Mouse (Mus musculus): ENCODE measurements at regions not wholly inside any gene's neighbourhood (a gene's known extent, or its start where the extent isn't known, plus 50 kb on each side); places are given as distances from the start of the nearest gene placed in this dataset.

DNA sequence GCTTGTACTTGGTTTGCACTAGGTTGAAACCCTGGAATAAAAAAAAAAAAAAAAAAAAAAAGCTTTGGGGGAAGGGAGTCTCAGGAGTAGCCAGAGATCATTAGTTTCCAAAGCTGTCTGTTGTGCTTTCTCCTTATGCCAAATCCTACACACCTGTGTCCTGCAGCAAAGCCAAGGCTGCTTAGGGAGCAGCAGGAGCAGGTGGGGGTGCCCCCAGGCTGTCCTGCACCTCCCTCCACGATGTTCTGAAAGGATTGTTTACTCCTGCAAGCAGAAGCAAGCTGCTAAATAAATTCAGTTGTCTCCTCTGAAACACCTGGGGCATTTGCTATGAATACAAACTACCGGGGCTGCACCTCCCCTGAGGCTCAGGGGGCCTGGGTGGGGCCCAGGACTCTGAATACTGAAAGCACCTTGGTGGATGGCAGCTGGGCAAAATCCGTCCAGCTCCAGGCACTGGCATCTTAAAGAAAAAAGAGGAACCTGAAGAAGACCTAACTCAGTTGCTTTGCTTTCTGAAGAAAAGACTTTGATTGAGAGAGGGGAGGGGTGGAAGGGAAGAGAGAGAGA is 137.5 kb upstream of the Arl4c start:
- H3K4me2 ChIP-seq (replicated peaks) = no peak overlapping the region
- no peaks in the 10 kb centered on the region for H3K27me3 ChIP-seq (ENCODE audit: control insufficient read depth, insufficient read depth, low read length)
- no peak overlapping the region for H3K4me3 ChIP-seq (replicated peaks; ENCODE audit: low read length)
- H3K27ac ChIP-seq = peak overlapping the region; percentile 75
- DNase-seq (ENCODE audit: low spot score) = no peak
- H3K9ac ChIP-seq = no peak overlapping the region
- H3K36me3 ChIP-seq (replicated peaks; ENCODE audit: control insufficient read depth, insufficient read depth) = no peaks in the 10 kb centered on the region
- WGBS = 8% methylated on average over 3 of the region's 3 CpGs
- peaks cover 10% of the 10 kb centered on the region; the same call in 1 of the 2 replicates for H3K4me1 ChIP-seq (replicated peaks; ENCODE audit: control insufficient read depth, insufficient read depth, low read length)
- no peak for ATAC-seq (ENCODE audit: low FRiP score)
- no peaks in the 10 kb centered on the region for H3K9me3 ChIP-seq (ENCODE audit: control insufficient read depth, low read length)

DNA sequence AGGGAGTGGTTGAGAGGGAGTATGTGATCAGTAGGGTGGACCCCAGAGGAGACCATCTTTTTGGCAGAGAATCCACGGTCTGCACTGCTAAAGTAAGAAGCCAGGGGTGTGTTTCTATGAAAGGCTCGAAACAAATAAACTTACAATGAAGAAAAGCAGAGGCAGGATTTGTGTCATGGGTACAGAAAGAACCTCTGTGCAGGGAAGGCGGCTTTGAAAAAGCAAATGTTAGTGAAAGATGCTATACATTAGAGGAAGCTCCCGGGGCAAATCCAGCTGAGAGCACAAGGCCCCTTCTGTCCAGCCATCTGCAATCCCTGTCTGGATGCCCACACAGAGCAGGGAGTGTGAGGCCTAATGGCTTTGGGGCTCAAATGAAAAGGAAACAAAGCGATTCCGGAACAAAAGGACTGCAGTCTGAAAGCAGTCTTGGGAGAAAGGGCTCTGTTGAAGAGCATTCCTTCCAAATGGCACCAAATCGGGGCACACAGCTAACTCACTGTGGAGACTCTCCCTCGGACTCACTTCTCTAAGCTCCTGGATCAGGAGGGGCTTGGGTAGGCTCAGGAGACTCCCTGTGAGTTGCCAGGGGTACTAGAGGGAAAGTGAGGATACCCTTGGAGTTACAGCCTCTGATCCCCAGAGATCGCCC is 138.1 kb upstream of the Arl4c start:
- peak; percentile 44 for DNase-seq (ENCODE audit: low spot score)
- 14% methylated on average over 9 of the region's 9 CpGs for WGBS
- ATAC-seq (ENCODE audit: low FRiP score) = peak; percentile 86
- Histone ChIP-seq H3K27me3 (ENCODE audit: control insufficient read depth, insufficient read depth, low read length) (no peaks in the 10 kb centered on the region), H3K9me3 (ENCODE audit: control insufficient read depth, low read length) (no peaks in the 10 kb centered on the region), H3K4me1 (replicated peaks; ENCODE audit: control insufficient read depth, insufficient read depth, low read length) (peaks cover 10% of the 10 kb centered on the region; the same call in 1 of the 2 replicates), H3K4me2 (replicated peaks) (no peak overlapping the region), H3K27ac (peak overlapping the region; percentile 75), H3K4me3 (replicated peaks; ENCODE audit: low read length) (no peak overlapping the region), H3K36me3 (replicated peaks; ENCODE audit: control insufficient read depth, insufficient read depth) (no peaks in the 10 kb centered on the region), H3K9ac (no peak overlapping the region)

DNA sequence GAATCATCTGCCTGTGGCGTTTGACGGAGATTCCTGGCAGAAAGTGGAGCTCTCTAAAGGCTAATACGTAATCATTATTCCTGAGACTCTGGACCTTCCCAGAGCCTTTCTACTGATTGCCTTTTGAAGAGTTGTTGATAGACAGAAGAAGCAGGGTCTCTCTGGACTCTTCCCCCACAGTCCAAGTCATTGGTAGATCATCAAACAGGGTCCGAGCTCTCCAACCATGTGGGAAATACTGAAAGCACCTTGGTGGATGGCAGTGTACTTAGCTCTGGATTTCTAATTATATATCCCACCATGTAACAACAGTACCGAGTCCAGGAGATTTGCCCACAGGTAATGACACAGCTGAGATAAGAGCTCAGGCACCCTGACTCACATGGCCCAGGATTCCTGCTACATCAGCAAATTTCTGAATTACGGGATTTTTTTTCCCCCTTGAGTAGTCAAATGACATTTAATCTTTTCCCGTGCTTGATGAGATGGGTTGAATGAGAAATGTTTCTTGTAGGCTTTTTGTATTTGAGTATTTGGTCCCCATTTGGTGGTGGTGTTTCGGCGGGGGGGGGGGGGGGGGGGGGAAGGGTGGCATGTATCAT is 139.1 kb upstream of the Arl4c start:
- no peak for DNase-seq (ENCODE audit: low spot score)
- H3K4me3 ChIP-seq (replicated peaks; ENCODE audit: low read length) = no peak overlapping the region
- H3K27ac ChIP-seq = no peak overlapping the region
- no peak for ATAC-seq (ENCODE audit: low FRiP score)
- H3K36me3 ChIP-seq (replicated peaks; ENCODE audit: control insufficient read depth, insufficient read depth) = no peaks in the 10 kb centered on the region
- peaks cover 10% of the 10 kb centered on the region; the same call in 1 of the 2 replicates for H3K4me1 ChIP-seq (replicated peaks; ENCODE audit: control insufficient read depth, insufficient read depth, low read length)
- WGBS = 61% methylated on average over 7 of the region's 9 CpGs
- no peaks in the 10 kb centered on the region for H3K9me3 ChIP-seq (ENCODE audit: control insufficient read depth, low read length)
- H3K27me3 ChIP-seq (ENCODE audit: control insufficient read depth, insufficient read depth, low read length) = no peaks in the 10 kb centered on the region
- no peak overlapping the region for H3K9ac ChIP-seq
- H3K4me2 ChIP-seq (replicated peaks) = no peak overlapping the region

DNA sequence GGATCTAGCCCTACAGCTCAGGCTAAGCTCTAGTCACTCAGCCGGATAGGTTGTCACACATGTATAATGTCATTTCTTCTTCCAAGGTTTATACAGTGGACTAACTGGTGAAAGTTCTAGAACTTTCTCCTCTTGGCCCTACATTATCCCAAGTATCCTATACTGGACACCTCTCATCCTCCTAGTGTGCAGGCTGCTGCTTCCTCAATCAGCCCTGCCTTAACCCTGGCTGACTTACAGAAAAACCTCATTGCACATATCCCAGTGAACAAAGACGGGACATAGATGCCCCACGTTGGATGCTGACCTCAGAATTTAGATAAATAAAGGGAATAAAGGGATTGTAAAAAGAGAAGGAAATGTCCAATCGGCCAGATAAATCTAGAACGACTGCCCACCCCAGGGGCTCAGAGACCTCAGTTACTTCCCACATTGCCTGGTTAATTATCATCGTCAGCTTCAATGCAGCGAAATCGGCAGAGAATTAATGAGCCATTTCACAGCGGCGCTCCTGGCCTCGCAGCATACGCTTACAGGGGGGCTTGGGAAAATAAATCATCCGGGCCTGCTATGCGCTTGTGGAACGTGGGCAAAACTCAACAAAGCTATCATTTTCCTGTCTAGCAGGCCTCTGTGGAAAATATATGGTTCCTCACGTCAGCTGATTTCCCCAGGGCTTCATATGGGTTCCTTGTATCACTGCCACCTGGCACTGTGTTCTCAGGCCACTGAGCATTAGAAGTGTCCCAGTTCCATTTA is 145.5 kb upstream of the Arl4c start:
- H3K9ac ChIP-seq = no peak overlapping the region; the same call in 1 of the 2 replicates
- H3K36me3 ChIP-seq (replicated peaks; ENCODE audit: control insufficient read depth, insufficient read depth) = no peaks in the 10 kb centered on the region
- H3K4me3 ChIP-seq (replicated peaks; ENCODE audit: low read length) = no peak overlapping the region
- no peaks in the 10 kb centered on the region for H3K27me3 ChIP-seq (ENCODE audit: control insufficient read depth, insufficient read depth, low read length)
- H3K4me1 ChIP-seq (replicated peaks; ENCODE audit: control insufficient read depth, insufficient read depth, low read length) = peaks cover 22% of the 10 kb centered on the region
- ATAC-seq (ENCODE audit: low FRiP score) (peak; percentile 85), DNase-seq (ENCODE audit: low spot score) (peak; percentile 69)
- H3K27ac ChIP-seq = peak overlapping the region; percentile 75
- no peak overlapping the region for H3K4me2 ChIP-seq (replicated peaks)
- H3K9me3 ChIP-seq (ENCODE audit: control insufficient read depth, low read length) = no peaks in the 10 kb centered on the region
- 19% methylated on average over 16 of the region's 16 CpGs for WGBS

DNA sequence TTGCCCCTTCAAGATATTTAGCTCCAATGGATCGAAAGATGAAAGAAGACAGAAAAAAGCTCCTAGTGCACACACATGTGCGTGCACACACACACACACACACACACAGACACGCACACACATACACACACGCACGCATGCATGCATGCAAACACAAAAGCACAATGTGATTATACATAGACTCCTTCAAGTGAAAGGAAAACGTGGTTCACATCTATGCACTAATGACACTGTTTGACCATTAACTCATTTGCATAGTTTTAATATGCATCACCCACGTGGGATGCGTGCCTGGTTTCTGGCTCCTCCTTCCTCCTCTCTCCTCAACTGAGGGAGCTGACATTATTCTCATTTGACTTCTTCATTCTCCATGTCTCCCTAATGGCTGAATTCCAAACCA is 146.2 kb upstream of the Arl4c start:
- Histone ChIP-seq H3K9ac (no peak overlapping the region), H3K4me1 (replicated peaks; ENCODE audit: control insufficient read depth, insufficient read depth, low read length) (peaks cover 22% of the 10 kb centered on the region), H3K4me2 (replicated peaks) (no peak overlapping the region), H3K36me3 (replicated peaks; ENCODE audit: control insufficient read depth, insufficient read depth) (no peaks in the 10 kb centered on the region), H3K4me3 (replicated peaks; ENCODE audit: low read length) (no peak overlapping the region), H3K9me3 (ENCODE audit: control insufficient read depth, low read length) (no peaks in the 10 kb centered on the region), H3K27ac (peak overlapping the region; percentile 75), H3K27me3 (ENCODE audit: control insufficient read depth, insufficient read depth, low read length) (no peaks in the 10 kb centered on the region)
- DNase-seq (ENCODE audit: low spot score) (peak; percentile 46), ATAC-seq (ENCODE audit: low FRiP score) (peak; percentile 54; the same call in 1 of the 2 replicates)
- 48% methylated on average over 8 of the region's 8 CpGs for WGBS

DNA sequence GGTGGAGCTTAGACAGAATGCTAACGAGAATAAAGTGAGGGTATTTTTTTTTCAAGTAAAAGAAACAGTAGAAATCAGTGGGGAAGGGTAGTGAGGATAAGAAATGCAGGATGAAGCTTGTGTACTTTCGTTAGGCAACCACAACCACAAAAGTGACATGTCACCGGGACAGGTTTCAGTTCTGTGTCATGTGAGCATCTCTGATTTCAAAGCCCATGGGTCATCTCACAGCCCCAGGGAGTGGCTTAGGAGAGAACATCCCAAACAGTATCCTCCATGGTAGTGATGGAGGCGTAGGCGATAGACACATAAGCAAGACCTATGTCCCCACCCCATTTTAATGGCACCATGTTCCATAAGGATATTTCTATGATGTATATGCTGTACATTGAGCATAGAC is 147.4 kb upstream of the Arl4c start:
- H3K4me3 ChIP-seq (replicated peaks; ENCODE audit: low read length) = no peak overlapping the region
- no peaks in the 10 kb centered on the region for H3K27me3 ChIP-seq (ENCODE audit: control insufficient read depth, insufficient read depth, low read length)
- no peaks in the 10 kb centered on the region for H3K36me3 ChIP-seq (replicated peaks; ENCODE audit: control insufficient read depth, insufficient read depth)
- H3K9me3 ChIP-seq (ENCODE audit: control insufficient read depth, low read length) = no peaks in the 10 kb centered on the region
- no peak overlapping the region for H3K9ac ChIP-seq
- 0 out of 2 replicates have a peak overlapping the region, but pooled peaks have one; percentile 47 for H3K27ac ChIP-seq
- peaks cover 22% of the 10 kb centered on the region for H3K4me1 ChIP-seq (replicated peaks; ENCODE audit: control insufficient read depth, insufficient read depth, low read length)
- DNase-seq (ENCODE audit: low spot score) (no peak), ATAC-seq (ENCODE audit: low FRiP score) (no peak)
- WGBS = 87% methylated on average over 5 of the region's 5 CpGs
- H3K4me2 ChIP-seq (replicated peaks) = no peak overlapping the region

DNA sequence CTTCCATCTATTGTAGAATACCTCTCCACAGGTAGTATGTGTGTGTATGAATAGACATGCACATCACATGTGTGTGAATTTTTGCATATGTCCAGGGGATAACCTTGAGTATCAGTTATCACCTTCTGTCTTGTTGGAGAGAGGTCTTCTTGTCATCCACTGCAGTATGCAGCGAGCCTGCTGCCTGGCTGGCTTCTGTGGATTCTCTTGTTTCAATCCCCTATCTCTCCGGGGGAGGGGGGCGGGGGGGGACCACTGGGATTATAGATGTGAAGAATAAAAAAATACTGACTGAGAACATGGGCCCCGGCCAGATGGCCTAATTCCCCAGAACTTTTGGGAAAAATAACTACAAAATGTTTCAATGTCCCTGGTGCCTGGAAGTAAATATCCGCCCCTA is 149.9 kb upstream of the Arl4c start:
- no peak overlapping the region for H3K9ac ChIP-seq
- H3K36me3 ChIP-seq (replicated peaks; ENCODE audit: control insufficient read depth, insufficient read depth) = no peaks in the 10 kb centered on the region
- H3K9me3 ChIP-seq (ENCODE audit: control insufficient read depth, low read length) = no peaks in the 10 kb centered on the region
- no peak overlapping the region for H3K4me2 ChIP-seq (replicated peaks)
- WGBS = 82% methylated on average over 5 of the region's 5 CpGs
- peaks cover 21% of the 10 kb centered on the region for H3K4me1 ChIP-seq (replicated peaks; ENCODE audit: control insufficient read depth, insufficient read depth, low read length)
- H3K4me3 ChIP-seq (replicated peaks; ENCODE audit: low read length) = no peak overlapping the region
- ATAC-seq (ENCODE audit: low FRiP score) (no peak), DNase-seq (ENCODE audit: low spot score) (peak; percentile 15)
- no peak overlapping the region for H3K27ac ChIP-seq
- H3K27me3 ChIP-seq (ENCODE audit: control insufficient read depth, insufficient read depth, low read length) = no peaks in the 10 kb centered on the region

DNA sequence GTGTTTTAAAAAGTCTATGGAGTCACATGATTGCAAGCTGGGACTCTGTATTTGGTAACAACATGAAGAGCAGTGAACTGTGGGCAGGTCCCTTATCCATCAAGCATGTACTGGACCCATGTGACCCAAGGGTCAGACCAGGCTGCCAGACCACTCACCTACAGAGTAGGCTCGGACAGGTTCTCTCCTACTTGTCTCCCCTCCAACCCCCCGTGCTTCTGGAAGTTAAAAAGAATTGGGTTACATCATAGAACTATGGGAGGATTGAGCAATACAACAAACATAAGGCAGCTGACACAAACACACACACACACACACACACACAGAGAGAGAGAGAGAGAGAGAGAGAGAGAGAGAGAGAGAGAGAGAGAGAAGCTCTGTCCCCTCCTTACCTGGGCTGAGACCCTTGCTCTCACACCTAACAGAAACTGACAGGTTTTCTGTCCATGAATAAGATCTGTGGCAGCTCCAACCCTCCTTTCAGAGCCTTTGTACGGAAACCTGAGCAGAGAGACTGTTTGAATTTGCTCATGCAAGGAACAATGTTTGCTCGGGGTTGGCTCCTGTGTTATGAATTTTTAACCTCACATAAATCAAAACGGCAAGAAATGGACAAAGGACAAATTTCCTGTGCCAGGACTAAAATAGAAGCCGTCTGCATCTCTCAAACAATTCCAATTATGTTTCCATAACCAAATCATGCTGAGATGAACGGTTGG is 159.0 kb upstream of the Arl4c start:
- no peak overlapping the region for H3K9ac ChIP-seq
- no peak for DNase-seq (ENCODE audit: low spot score)
- H3K4me3 ChIP-seq (replicated peaks; ENCODE audit: low read length) = no peak overlapping the region
- 64% methylated on average over 7 of the region's 7 CpGs for WGBS
- no peaks in the 10 kb centered on the region for H3K27me3 ChIP-seq (ENCODE audit: control insufficient read depth, insufficient read depth, low read length)
- no peaks in the 10 kb centered on the region for H3K9me3 ChIP-seq (ENCODE audit: control insufficient read depth, low read length)
- H3K36me3 ChIP-seq (replicated peaks; ENCODE audit: control insufficient read depth, insufficient read depth) = no peaks in the 10 kb centered on the region
- H3K4me2 ChIP-seq (replicated peaks) = no peak overlapping the region
- ATAC-seq (ENCODE audit: low FRiP score) = no peak
- no peak overlapping the region for H3K27ac ChIP-seq
- H3K4me1 ChIP-seq (replicated peaks; ENCODE audit: control insufficient read depth, insufficient read depth, low read length) = no peaks in the 10 kb centered on the region

DNA sequence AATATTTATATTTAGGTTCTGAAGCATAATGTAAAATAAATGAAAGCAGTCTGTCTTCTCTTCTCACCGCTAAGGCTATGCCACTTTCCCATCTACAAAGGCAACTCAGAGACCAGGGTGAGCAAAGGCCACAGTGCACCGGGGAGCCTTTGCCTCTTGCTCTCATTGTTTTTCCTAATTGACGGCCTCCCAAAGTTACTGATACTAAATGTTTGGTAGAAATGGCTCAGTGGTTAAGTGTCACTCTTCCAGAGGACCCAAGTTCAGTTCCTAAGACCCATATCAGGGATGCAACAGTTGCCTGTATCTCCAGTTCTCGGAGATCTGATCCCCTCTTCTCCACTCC is 159.5 kb upstream of the Arl4c start:
- no peak overlapping the region for H3K9ac ChIP-seq
- H3K27me3 ChIP-seq (ENCODE audit: control insufficient read depth, insufficient read depth, low read length) = no peaks in the 10 kb centered on the region
- no peaks in the 10 kb centered on the region for H3K9me3 ChIP-seq (ENCODE audit: control insufficient read depth, low read length)
- DNase-seq (ENCODE audit: low spot score) (no peak), ATAC-seq (ENCODE audit: low FRiP score) (no peak)
- H3K4me3 ChIP-seq (replicated peaks; ENCODE audit: low read length) = no peak overlapping the region
- H3K27ac ChIP-seq = no peak overlapping the region
- WGBS = 61% methylated on average over 4 of the region's 4 CpGs
- no peak overlapping the region for H3K4me2 ChIP-seq (replicated peaks)
- H3K4me1 ChIP-seq (replicated peaks; ENCODE audit: control insufficient read depth, insufficient read depth, low read length) = no peaks in the 10 kb centered on the region
- H3K36me3 ChIP-seq (replicated peaks; ENCODE audit: control insufficient read depth, insufficient read depth) = no peaks in the 10 kb centered on the region
